Mouse (Mus musculus) CD4-positive naive resting alpha-beta T cell, adult 57 days (primary cell): Measurements from ENCODE around the gene Olfr1491. TPM values are rescaled to one million over a fixed set of nuclear protein-coding genes. Genes with fewer than 3 reads are reported as not detected.

Experiments used
- total RNA-seq: library from RNA; stranded (reverse); gene quantifications from one replicate; pipeline ENCODE4 v1.2.4, GENCODE M21; 2023

The Olfr1491 gene
- total RNA-seq: not detected

DNA sequence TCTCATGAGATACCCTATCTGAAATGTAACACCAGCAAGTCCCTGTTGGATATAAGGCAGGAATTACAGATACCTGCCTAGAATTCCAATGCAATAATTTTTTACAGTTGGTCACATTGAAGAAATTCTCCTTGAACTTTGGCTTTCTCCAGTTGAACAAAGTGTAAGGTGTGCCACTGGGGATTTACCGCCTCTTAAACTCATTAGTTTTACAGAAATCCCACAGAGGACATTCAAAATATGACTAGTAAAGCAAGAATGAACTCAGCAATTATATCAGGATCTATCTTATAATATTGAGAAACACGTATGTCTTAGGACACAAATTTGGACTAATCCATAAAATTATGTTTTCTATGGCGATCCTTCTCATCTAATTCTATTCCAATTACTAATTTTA lies at the start of gene Olfr1491:
Olfr1491 (plus strand) TSS at position 301 of the 400 bp plus-strand sequence.

DNA sequence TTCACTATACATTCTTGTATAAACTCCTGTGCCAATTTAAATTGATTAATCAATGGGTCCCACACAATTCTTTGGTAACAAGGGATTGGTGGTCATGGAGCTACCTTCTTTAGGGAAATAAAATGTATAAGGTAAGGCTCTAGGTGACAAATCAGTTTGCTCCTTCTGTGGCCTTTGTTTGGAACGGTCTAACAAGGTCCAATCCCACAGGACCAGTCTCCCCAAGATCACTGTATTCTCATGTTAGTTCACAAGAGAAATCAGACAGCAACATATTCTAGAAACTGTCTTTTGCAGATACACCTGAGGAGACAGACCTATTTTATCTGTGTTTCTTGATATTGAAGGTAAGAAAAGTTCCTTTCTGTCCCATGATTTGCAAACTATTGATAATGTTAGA lies 46.3 kb upstream of the Olfr1491 start, which contains the start of gene Olfr1490:
Olfr1490 (plus strand) TSS at position 301 of the 400 bp plus-strand sequence.

DNA sequence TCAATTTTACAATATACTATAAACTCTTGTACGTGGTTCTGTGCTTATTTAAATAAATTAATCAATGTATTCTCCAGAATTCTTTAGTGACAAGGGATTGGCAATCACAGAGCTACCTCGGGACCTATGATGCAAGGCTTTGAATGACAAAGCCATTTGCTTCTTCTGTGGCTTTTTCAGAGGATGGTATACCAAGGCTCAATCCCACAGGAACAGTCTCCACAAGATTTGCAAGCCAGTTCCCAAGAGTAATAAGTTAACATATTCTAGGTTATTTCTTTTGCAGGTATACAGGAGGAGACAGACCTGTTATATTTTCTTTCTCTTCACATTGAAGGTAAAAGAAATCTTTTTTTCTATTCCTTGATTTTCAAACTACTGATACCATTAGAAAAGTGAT lies 25.9 kb downstream of the Olfr1491 start, which contains the start of gene Olfr1493-ps1:
Olfr1493-ps1 (plus strand) TSS at position 301 of the 400 bp plus-strand sequence.

DNA sequence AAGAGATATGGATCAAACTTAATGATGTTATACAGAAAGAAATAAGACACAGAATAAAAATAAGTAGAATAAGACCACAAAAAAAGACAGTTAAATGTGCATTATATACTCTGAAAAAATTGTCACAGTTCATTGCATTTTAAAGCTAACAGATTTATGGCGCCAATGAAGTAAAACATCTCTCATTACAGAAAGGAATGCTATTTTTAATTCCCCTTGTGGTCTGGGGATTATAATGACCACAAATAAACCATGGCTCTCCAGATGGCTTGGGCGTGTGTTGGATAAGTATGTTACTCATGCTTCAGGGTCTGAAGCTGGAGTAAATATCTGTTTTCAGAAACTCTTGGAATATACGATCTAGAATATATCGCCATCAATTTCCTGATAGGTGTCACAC lies 42.4 kb downstream of the Olfr1491 start, which contains the start of gene Olfr1494:
Olfr1494 (plus strand) TSS at position 301 of the 400 bp plus-strand sequence.

Other genes starting within 250 kb of the Olfr1491 start
- not detected for gene Olfr1472, start 241.2 kb upstream of the Olfr1491 start, total RNA-seq
- not detected for gene Olfr1474, start 227.7 kb upstream of the Olfr1491 start, total RNA-seq
- not detected for gene Olfr1475, start 217.1 kb upstream of the Olfr1491 start, total RNA-seq
- gene Olfr1477, start 196.7 kb upstream of the Olfr1491 start, total RNA-seq: not detected
- gene Olfr1480, start 169.4 kb upstream of the Olfr1491 start, total RNA-seq: not detected
- gene Olfr1484, start 113.8 kb upstream of the Olfr1491 start, total RNA-seq: not detected
- gene Olfr1487, start 79.9 kb upstream of the Olfr1491 start, total RNA-seq: not detected
- not detected for gene Olfr1489, start 65.6 kb upstream of the Olfr1491 start, total RNA-seq
- not detected for gene Olfr1490, start 46.2 kb upstream of the Olfr1491 start, total RNA-seq
- not detected for gene Olfr1493-ps1, start 26.0 kb downstream of the Olfr1491 start, total RNA-seq
- not detected for gene Olfr1494, start 42.5 kb downstream of the Olfr1491 start, total RNA-seq
- not detected for gene Olfr1495, start 67.3 kb downstream of the Olfr1491 start, total RNA-seq
- not detected for gene Olfr1496, start 80.6 kb downstream of the Olfr1491 start, total RNA-seq
- not detected for gene Olfr1497, start 100.9 kb downstream of the Olfr1491 start, total RNA-seq
- not detected for gene Olfr1499, start 122.2 kb downstream of the Olfr1491 start, total RNA-seq
- not detected for gene Olfr1500, start 133.2 kb downstream of the Olfr1491 start, total RNA-seq
- gene Olfr1501, start 153.4 kb downstream of the Olfr1491 start, total RNA-seq: not detected
- not detected for gene Olfr1502, start 164.5 kb downstream of the Olfr1491 start, total RNA-seq
- gene Olfr1504, start 200.7 kb downstream of the Olfr1491 start, total RNA-seq: not detected
- gene Olfr1505, start 216.3 kb downstream of the Olfr1491 start, total RNA-seq: not detected